Mouse (Mus musculus): Measurements from ENCODE around the gene Cdc5l. TPM values are rescaled to one million over a fixed set of nuclear protein-coding genes. Genes with fewer than 3 reads are reported as not detected.
A peak's percentile ranks its signal among the peaks of the same experiment; 100 is the strongest.

The Cdc5l gene
- total and polyA plus RNA-seq, 3 experiments, result 45.2 to 69.6 (median 58.9) TPM

- no peak overlapping the region for H3K4me2 ChIP-seq (ENCODE audit: insufficient read depth, low read depth, poor library complexity, severe bottlenecking)
- TF ChIP-seq CTCF (conservative IDR thresholded peaks at IDR 0.05 in 1 of 2, IDR thresholded peaks at IDR 0.05 in 1 of 2; ENCODE audit: low read depth in 2 of 2, low read length in 2 of 2) (peak in 1 of 2 experiments; percentile 16; a peak in 1 of 4 replicates), ZMIZ1 (IDR thresholded peaks at IDR 0.05; ENCODE audit: low read depth, low read length) (no peak)
- H3K4me3 ChIP-seq (replicated peaks in 1 of 3; ENCODE audit: low read depth in 2 of 3, low read length in 2 of 3, poor library complexity in 1 of 3), result no peak overlapping the region
- peaks cover 5% of the 10 kb centered on the region for H3K9me3 ChIP-seq (replicated peaks; ENCODE audit: low read length)
- H3K9ac ChIP-seq (ENCODE audit: insufficient read depth, low read depth), result no peak overlapping the region
- H3K4me1 ChIP-seq (ENCODE audit: control insufficient read depth in 1 of 2, insufficient read depth in 2 of 2), result peaks cover 3 to 12% of the 10 kb centered on the region in 2 experiments; a peak in 2 of 4 replicates
- dilution Hi-C loops (cut with MboI; ENCODE audit: extremely low pct_ligation_motif_present, extremely low pct_unique_long_range_greater_than_20kb, low sequenced_read_pairs), result no loop called here
- no peaks in the 10 kb centered on the region for H3K36me3 ChIP-seq (replicated peaks in 1 of 2; ENCODE audit: control insufficient read depth in 1 of 2, insufficient read depth in 1 of 2, low read length in 1 of 2)
- no peaks in the 10 kb centered on the region for H3K27me3 ChIP-seq (replicated peaks)
- no peak for DNase-seq (ENCODE audit: extremely low read depth)
- in situ Hi-C loops (cut with MboI; ENCODE audit: low pct_ligation_motif_present, low pct_unique_long_range_greater_than_20kb, low sequenced_read_pairs), result no loop called here
- H3K79me2 ChIP-seq (replicated peaks; ENCODE audit: control insufficient read depth, extremely low read depth, insufficient read depth, poor library complexity, severe bottlenecking), result no peaks in the 10 kb centered on the region
- H3K27ac ChIP-seq (ENCODE audit: insufficient read depth, low read depth), result no peak overlapping the region
Measured at GRCm38 (mm10) chr17:45468302-45468701, 34.8 kb upstream of the Cdc5l start.

GRCm38 (mm10) chr17:45466701-45467100 is 33.2 kb upstream of the Cdc5l start:
- H3K9ac ChIP-seq (ENCODE audit: insufficient read depth, low read depth), result no peak overlapping the region
- H3K79me2 ChIP-seq (replicated peaks; ENCODE audit: control insufficient read depth, extremely low read depth, insufficient read depth, poor library complexity, severe bottlenecking), result no peaks in the 10 kb centered on the region
- H3K36me3 ChIP-seq (replicated peaks in 1 of 2; ENCODE audit: control insufficient read depth in 1 of 2, insufficient read depth in 1 of 2, low read length in 1 of 2), result no peaks in the 10 kb centered on the region
- dilution Hi-C loops (cut with MboI; ENCODE audit: extremely low pct_ligation_motif_present, extremely low pct_unique_long_range_greater_than_20kb, low sequenced_read_pairs) (no loop called here), in situ Hi-C loops (cut with MboI; ENCODE audit: low pct_ligation_motif_present, low pct_unique_long_range_greater_than_20kb, low sequenced_read_pairs) (no loop called here)
- H3K4me1 ChIP-seq (ENCODE audit: control insufficient read depth in 1 of 2, insufficient read depth in 2 of 2), result peaks cover 0 to 6% of the 10 kb centered on the region in 2 experiments; a peak in 2 of 4 replicates
- no peak overlapping the region for H3K4me2 ChIP-seq (ENCODE audit: insufficient read depth, low read depth, poor library complexity, severe bottlenecking)
- H3K9me3 ChIP-seq (replicated peaks; ENCODE audit: low read length), result peaks cover 5% of the 10 kb centered on the region
- H3K27ac ChIP-seq (ENCODE audit: insufficient read depth, low read depth), result no peak overlapping the region
- DNase-seq (ENCODE audit: extremely low read depth), result no peak
- H3K27me3 ChIP-seq (replicated peaks), result no peaks in the 10 kb centered on the region
- TF ChIP-seq MAFK (IDR thresholded peaks at IDR 0.05; ENCODE audit: insufficient replicate concordance, low read length) (no peak), CTCF (conservative IDR thresholded peaks at IDR 0.05 in 1 of 2, IDR thresholded peaks at IDR 0.05 in 1 of 2; ENCODE audit: low read depth in 2 of 2, low read length in 2 of 2) (peak in 1 of 2 experiments; percentile 6; a peak in 1 of 4 replicates)
- H3K4me3 ChIP-seq (replicated peaks in 1 of 3; ENCODE audit: low read depth in 2 of 3, low read length in 2 of 3, poor library complexity in 1 of 3), result no peak overlapping the region

GRCm38 (mm10) chr17:45464255-45464654 is 30.7 kb upstream of the Cdc5l start:
- dilution Hi-C loops (cut with MboI; ENCODE audit: extremely low pct_ligation_motif_present, extremely low pct_unique_long_range_greater_than_20kb, low sequenced_read_pairs) (no loop called here), in situ Hi-C loops (cut with MboI; ENCODE audit: low pct_ligation_motif_present, low pct_unique_long_range_greater_than_20kb, low sequenced_read_pairs) (no loop called here)
- DNase-seq (ENCODE audit: extremely low read depth), result no peak

GRCm38 (mm10) chr17:45462506-45462905 is 29.0 kb upstream of the Cdc5l start:
- Histone ChIP-seq H3K4me3 (replicated peaks in 1 of 3; ENCODE audit: low read depth in 2 of 3, low read length in 2 of 3, poor library complexity in 1 of 3) (no peak overlapping the region), H3K79me2 (replicated peaks; ENCODE audit: control insufficient read depth, extremely low read depth, insufficient read depth, poor library complexity, severe bottlenecking) (no peaks in the 10 kb centered on the region), H3K9me3 (replicated peaks; ENCODE audit: low read length) (peaks cover 2% of the 10 kb centered on the region), H3K4me2 (ENCODE audit: insufficient read depth, low read depth, poor library complexity, severe bottlenecking) (no peak overlapping the region), H3K36me3 (replicated peaks in 1 of 2; ENCODE audit: control insufficient read depth in 1 of 2, insufficient read depth in 1 of 2, low read length in 1 of 2) (peaks cover 0 to 5% of the 10 kb centered on the region in 2 experiments), H3K27ac (ENCODE audit: insufficient read depth, low read depth) (no peak overlapping the region), H3K4me1 (ENCODE audit: control insufficient read depth in 1 of 2, insufficient read depth in 2 of 2) (no peaks in the 10 kb centered on the region), H3K9ac (ENCODE audit: insufficient read depth, low read depth) (no peak overlapping the region), H3K27me3 (replicated peaks) (no peaks in the 10 kb centered on the region)
- TF ChIP-seq CTCF (conservative IDR thresholded peaks at IDR 0.05 in 1 of 2, IDR thresholded peaks at IDR 0.05 in 1 of 2; ENCODE audit: low read depth in 2 of 2, low read length in 2 of 2), result 0 out of 4 replicates have a peak, but pooled peaks of 1 of the 2 experiments have one; percentile 4
- TF ChIP-seq MYC (IDR thresholded peaks at IDR 0.05; ENCODE audit: low read depth, low read length), result no peak
- dilution Hi-C loops (cut with MboI; ENCODE audit: extremely low pct_ligation_motif_present, extremely low pct_unique_long_range_greater_than_20kb, low sequenced_read_pairs), result no loop called here
- in situ Hi-C loops (cut with MboI; ENCODE audit: low pct_ligation_motif_present, low pct_unique_long_range_greater_than_20kb, low sequenced_read_pairs), result no loop called here
- DNase-seq (ENCODE audit: extremely low read depth), result no peak

More at GRCm38 (mm10) chr17:45464255-45464654, 30.7 kb upstream of the Cdc5l start:
- peaks cover 0 to 3% of the 10 kb centered on the region in 2 experiments for H3K36me3 ChIP-seq (replicated peaks in 1 of 2; ENCODE audit: control insufficient read depth in 1 of 2, insufficient read depth in 1 of 2, low read length in 1 of 2)
- H3K4me3 ChIP-seq (replicated peaks in 1 of 3; ENCODE audit: low read depth in 2 of 3, low read length in 2 of 3, poor library complexity in 1 of 3), result no peak overlapping the region
- H3K4me2 ChIP-seq (ENCODE audit: insufficient read depth, low read depth, poor library complexity, severe bottlenecking), result no peak overlapping the region
- no peaks in the 10 kb centered on the region for H3K27me3 ChIP-seq (replicated peaks)
- no peak overlapping the region for H3K27ac ChIP-seq (ENCODE audit: insufficient read depth, low read depth)
- H3K9me3 ChIP-seq (replicated peaks; ENCODE audit: low read length), result peaks cover 5% of the 10 kb centered on the region
- no peak for TF ChIP-seq E2F4 (IDR thresholded peaks at IDR 0.05; ENCODE audit: insufficient replicate concordance, low read depth, low read length)
- TF ChIP-seq PAX5 (IDR thresholded peaks at IDR 0.05; ENCODE audit: low read length), result no peak
- no peak for TF ChIP-seq RAD21 (IDR thresholded peaks at IDR 0.05; ENCODE audit: low read depth, low read length)
- no peak for TF ChIP-seq JUN (IDR thresholded peaks at IDR 0.05; ENCODE audit: insufficient read depth, low read depth, low read length)
- TF ChIP-seq ELF1 (IDR thresholded peaks at IDR 0.05; ENCODE audit: low read depth, low read length), result no peak
- no peak for TF ChIP-seq NRF1 (IDR thresholded peaks at IDR 0.05; ENCODE audit: low read depth, low read length)
- no peak for TF ChIP-seq RCOR1 (conservative IDR thresholded peaks at IDR 0.05; ENCODE audit: low read depth, low read length)
- TF ChIP-seq EP300 (IDR thresholded peaks at IDR 0.05; ENCODE audit: low read length), result no peak
- no peak overlapping the region for H3K9ac ChIP-seq (ENCODE audit: insufficient read depth, low read depth)
- no peaks in the 10 kb centered on the region for H3K79me2 ChIP-seq (replicated peaks; ENCODE audit: control insufficient read depth, extremely low read depth, insufficient read depth, poor library complexity, severe bottlenecking)
- H3K4me1 ChIP-seq (ENCODE audit: control insufficient read depth in 1 of 2, insufficient read depth in 2 of 2), result no peaks in the 10 kb centered on the region

Measured in CH12.LX (cell line).